Mouse (Mus musculus): ENCODE measurements around the gene Ercc6. TPM values are rescaled to one million over a fixed set of nuclear protein-coding genes. Genes with fewer than 3 reads are reported as not detected.

Gene Ercc6
- polyA plus RNA-seq, 1 experiment from 2014 or later, result 14.3 TPM

GRCm38 (mm10) chr14:32501303-32501702 lies 12.0 kb upstream of the Ercc6 start:
- H3K36me3 ChIP-seq, result no peaks in the 10 kb centered on the region
- H3K9ac ChIP-seq, result no peak overlapping the region
- 67% methylated on average over 2 of the region's 2 CpGs for WGBS
- no peaks in the 10 kb centered on the region for H3K4me1 ChIP-seq
- H3K4me2 ChIP-seq, result no peak overlapping the region
- no peaks in the 10 kb centered on the region for H3K27me3 ChIP-seq (replicated peaks)
- no peak for ATAC-seq (ENCODE audit: insufficient read depth, low FRiP score, low read depth)
- no peak overlapping the region for H3K4me3 ChIP-seq (replicated peaks)
- no peak overlapping the region for H3K27ac ChIP-seq
- no peaks in the 10 kb centered on the region for H3K9me3 ChIP-seq

GRCm38 (mm10) chr14:32502764-32503688 lies 10.3 kb upstream of the Ercc6 start:
- Histone ChIP-seq H3K9me3 (no peaks in the 10 kb centered on the region), H3K4me1 (no peaks in the 10 kb centered on the region), H3K9ac (no peak overlapping the region), H3K27ac (no peak overlapping the region), H3K36me3 (no peaks in the 10 kb centered on the region), H3K4me2 (no peak overlapping the region), H3K27me3 (replicated peaks) (no peaks in the 10 kb centered on the region), H3K4me3 (replicated peaks) (no peak overlapping the region)
- ATAC-seq (ENCODE audit: insufficient read depth, low FRiP score, low read depth), result no peak
- WGBS, result 74% methylated on average over 9 of the region's 9 CpGs

- no peaks in the 10 kb centered on the region for H3K36me3 ChIP-seq
Measured at GRCm38 (mm10) chr14:32503897-32504296, 9.4 kb upstream of the Ercc6 start.

GRCm38 (mm10) chr14:32506329-32506728 lies 7.0 kb upstream of the Ercc6 start:
- Histone ChIP-seq H3K27me3 (replicated peaks) (no peaks in the 10 kb centered on the region), H3K9me3 (no peaks in the 10 kb centered on the region), H3K27ac (no peak overlapping the region), H3K4me1 (no peaks in the 10 kb centered on the region), H3K4me2 (no peak overlapping the region), H3K36me3 (no peaks in the 10 kb centered on the region), H3K9ac (no peak overlapping the region), H3K4me3 (replicated peaks) (no peak overlapping the region)
- ATAC-seq (ENCODE audit: insufficient read depth, low FRiP score, low read depth), result no peak
- WGBS, result 86% methylated on average over 10 of the region's 10 CpGs

More at GRCm38 (mm10) chr14:32503897-32504296, 9.4 kb upstream of the Ercc6 start:
- no peak overlapping the region for H3K27ac ChIP-seq
- H3K9ac ChIP-seq, result no peak overlapping the region
- WGBS, result 78% methylated on average over 1 of the region's 1 CpGs
- ATAC-seq (ENCODE audit: insufficient read depth, low FRiP score, low read depth), result no peak
- no peak overlapping the region for H3K4me3 ChIP-seq (replicated peaks)
- no peak overlapping the region for H3K4me2 ChIP-seq
- H3K9me3 ChIP-seq, result no peaks in the 10 kb centered on the region
- H3K27me3 ChIP-seq (replicated peaks), result no peaks in the 10 kb centered on the region
- no peaks in the 10 kb centered on the region for H3K4me1 ChIP-seq

GRCm38 (mm10) chr14:32507216-32507615 lies 6.1 kb upstream of the Ercc6 start:
- Histone ChIP-seq H3K9ac (no peak overlapping the region), H3K36me3 (no peaks in the 10 kb centered on the region), H3K4me1 (no peaks in the 10 kb centered on the region), H3K27ac (no peak overlapping the region), H3K4me2 (no peak overlapping the region), H3K27me3 (replicated peaks) (no peaks in the 10 kb centered on the region), H3K4me3 (replicated peaks) (no peak overlapping the region), H3K9me3 (no peaks in the 10 kb centered on the region)
- ATAC-seq (ENCODE audit: insufficient read depth, low FRiP score, low read depth), result no peak
- 79% methylated on average over 4 of the region's 4 CpGs for WGBS

GRCm38 (mm10) chr14:32508105-32508835 lies 5.1 kb upstream of the Ercc6 start:
- WGBS, result 47% methylated on average over 10 of the region's 10 CpGs

GRCm38 (mm10) chr14:32509443-32509961 lies 3.8 kb upstream of the Ercc6 start:
- ATAC-seq (ENCODE audit: insufficient read depth, low FRiP score, low read depth), result no peak
- H3K27ac ChIP-seq, result no peak overlapping the region
- H3K9me3 ChIP-seq, result no peaks in the 10 kb centered on the region
- WGBS, result 81% methylated on average over 6 of the region's 6 CpGs
- no peaks in the 10 kb centered on the region for H3K36me3 ChIP-seq
- H3K4me2 ChIP-seq, result no peak overlapping the region
- no peak overlapping the region for H3K9ac ChIP-seq
- H3K4me3 ChIP-seq (replicated peaks), result no peak overlapping the region
- H3K27me3 ChIP-seq (replicated peaks), result no peaks in the 10 kb centered on the region
- H3K4me1 ChIP-seq, result peaks cover 6% of the 10 kb centered on the region

More at GRCm38 (mm10) chr14:32508105-32508835, 5.1 kb upstream of the Ercc6 start:
- Histone ChIP-seq H3K4me2 (no peak overlapping the region), H3K9me3 (no peaks in the 10 kb centered on the region), H3K4me1 (no peaks in the 10 kb centered on the region), H3K27ac (no peak overlapping the region), H3K4me3 (replicated peaks) (no peak overlapping the region), H3K27me3 (replicated peaks) (no peaks in the 10 kb centered on the region), H3K36me3 (no peaks in the 10 kb centered on the region), H3K9ac (no peak overlapping the region)
- ATAC-seq (ENCODE audit: insufficient read depth, low FRiP score, low read depth), result no peak

- 0 out of 2 replicates have a peak overlapping the region, but pooled peaks have one; percentile 43 for H3K9ac ChIP-seq
- H3K27ac ChIP-seq, result no peak overlapping the region
- WGBS, result 40% methylated on average over 9 of the region's 9 CpGs
- no peaks in the 10 kb centered on the region for H3K9me3 ChIP-seq
- 0 out of 2 replicates have a peak, but pooled peaks have one; percentile 19 for ATAC-seq (ENCODE audit: insufficient read depth, low FRiP score, low read depth)
- peaks cover 12% of the 10 kb centered on the region for H3K4me1 ChIP-seq
- H3K27me3 ChIP-seq (replicated peaks), result no peaks in the 10 kb centered on the region
- H3K4me3 ChIP-seq (replicated peaks), result peak overlapping the region; percentile 62
- H3K4me2 ChIP-seq, result peak overlapping the region; percentile 86
- H3K36me3 ChIP-seq, result peaks cover 7% of the 10 kb centered on the region; the same call in 1 of the 2 replicates
Measured at GRCm38 (mm10) chr14:32512912-32513311, 409 bp upstream of the Ercc6 start.

- Histone ChIP-seq H3K4me2 (no peak overlapping the region), H3K36me3 (peaks cover 25% of the 10 kb centered on the region), H3K27ac (no peak overlapping the region), H3K4me3 (replicated peaks) (no peak overlapping the region), H3K9ac (no peak overlapping the region), H3K9me3 (no peaks in the 10 kb centered on the region), H3K4me1 (peaks cover 12% of the 10 kb centered on the region), H3K27me3 (replicated peaks) (no peaks in the 10 kb centered on the region)
- WGBS, result 81% methylated on average over 1 of the region's 1 CpGs
- ATAC-seq (ENCODE audit: insufficient read depth, low FRiP score, low read depth), result no peak
Measured at GRCm38 (mm10) chr14:32516086-32516485, 2.8 kb downstream of the Ercc6 start.

GRCm38 (mm10) chr14:32518543-32518942 lies 5.2 kb downstream of the Ercc6 start:
- peaks cover 12% of the 10 kb centered on the region for H3K4me1 ChIP-seq
- no peaks in the 10 kb centered on the region for H3K9me3 ChIP-seq
- H3K4me2 ChIP-seq, result no peak overlapping the region
- no peaks in the 10 kb centered on the region for H3K27me3 ChIP-seq (replicated peaks)
- H3K36me3 ChIP-seq, result peaks cover 33% of the 10 kb centered on the region
- H3K27ac ChIP-seq, result no peak overlapping the region
- no peak overlapping the region for H3K9ac ChIP-seq
- no peak for ATAC-seq (ENCODE audit: insufficient read depth, low FRiP score, low read depth)
- WGBS, result 85% methylated on average over 2 of the region's 2 CpGs
- H3K4me3 ChIP-seq (replicated peaks), result no peak overlapping the region

- Histone ChIP-seq H3K9me3 (no peaks in the 10 kb centered on the region), H3K4me3 (replicated peaks) (no peak overlapping the region), H3K4me1 (no peaks in the 10 kb centered on the region), H3K9ac (no peak overlapping the region), H3K4me2 (no peak overlapping the region), H3K27me3 (replicated peaks) (no peaks in the 10 kb centered on the region), H3K27ac (no peak overlapping the region), H3K36me3 (peaks cover 33% of the 10 kb centered on the region)
- no peak for ATAC-seq (ENCODE audit: insufficient read depth, low FRiP score, low read depth)
- 84% methylated on average over 7 of the region's 7 CpGs for WGBS
Measured at GRCm38 (mm10) chr14:32520400-32520926, 7.1 kb downstream of the Ercc6 start.
